Mouse (Mus musculus): ENCODE measurements around the gene Tsen54. TPM values are rescaled to one million over a fixed set of nuclear protein-coding genes. Genes with fewer than 3 reads are reported as not detected.

Tsen54 gene
- polyA plus RNA-seq (2012; rRNA removed) = 24.2 and 36.4 TPM in 2 replicates

DNA sequence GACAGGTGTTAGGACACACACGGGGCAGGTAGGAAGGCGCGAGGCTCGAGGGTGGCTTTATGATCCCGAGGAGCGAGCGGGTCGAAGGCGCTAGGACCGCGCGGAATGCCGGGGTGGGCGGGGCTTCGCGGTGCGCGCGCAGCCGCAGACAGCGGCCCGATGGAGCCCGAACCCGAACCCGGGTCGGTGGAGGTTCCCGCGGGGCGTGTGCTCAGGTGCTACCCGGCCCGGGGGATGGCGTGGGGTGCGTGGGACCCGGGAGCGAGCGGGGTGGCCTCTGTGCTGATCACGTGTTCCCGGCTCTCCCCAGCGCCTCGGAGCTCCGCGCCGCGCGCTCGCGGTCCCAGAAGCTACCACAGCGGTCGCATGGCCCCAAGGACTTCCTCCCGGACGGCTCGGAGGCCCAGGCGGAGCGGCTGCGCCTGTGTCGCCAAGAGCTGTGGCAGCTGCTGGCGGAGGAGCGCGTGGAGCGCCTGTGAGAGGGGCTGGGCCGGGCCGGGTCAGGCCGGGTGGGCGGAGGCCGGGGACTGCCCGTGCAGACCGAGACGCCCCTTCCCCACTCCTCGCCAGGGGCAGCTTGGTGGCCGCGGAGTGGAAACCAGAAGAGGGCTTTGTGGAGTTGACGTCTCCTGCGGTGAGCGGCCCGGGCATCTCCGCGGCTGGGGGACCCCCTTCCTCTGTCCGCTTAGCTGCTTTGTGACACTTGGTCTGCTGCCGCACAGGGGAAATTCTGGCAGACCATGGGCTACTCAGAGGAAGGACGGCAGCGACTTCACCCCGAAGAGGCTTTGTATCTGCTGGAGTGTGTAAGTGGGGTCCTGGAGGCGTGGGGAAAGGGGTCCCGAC lies at the start of gene Tsen54:
TSS of gene Tsen54 (plus strand) at position 120 of the 846 bp plus-strand sequence.
- TF ChIP-seq POLR2A (IDR thresholded peaks at IDR 0.05; ENCODE audit: borderline replicate concordance, extremely low read depth, insufficient read depth, insufficient read length, poor library complexity, severe bottlenecking) = peak; percentile 86
- TF ChIP-seq CTCF (IDR thresholded peaks at IDR 0.05; ENCODE audit: borderline replicate concordance, extremely low read depth, insufficient read depth, insufficient read length) = no peak
- DNase-seq (ENCODE audit: low read depth) = peak; percentile 86

DNA sequence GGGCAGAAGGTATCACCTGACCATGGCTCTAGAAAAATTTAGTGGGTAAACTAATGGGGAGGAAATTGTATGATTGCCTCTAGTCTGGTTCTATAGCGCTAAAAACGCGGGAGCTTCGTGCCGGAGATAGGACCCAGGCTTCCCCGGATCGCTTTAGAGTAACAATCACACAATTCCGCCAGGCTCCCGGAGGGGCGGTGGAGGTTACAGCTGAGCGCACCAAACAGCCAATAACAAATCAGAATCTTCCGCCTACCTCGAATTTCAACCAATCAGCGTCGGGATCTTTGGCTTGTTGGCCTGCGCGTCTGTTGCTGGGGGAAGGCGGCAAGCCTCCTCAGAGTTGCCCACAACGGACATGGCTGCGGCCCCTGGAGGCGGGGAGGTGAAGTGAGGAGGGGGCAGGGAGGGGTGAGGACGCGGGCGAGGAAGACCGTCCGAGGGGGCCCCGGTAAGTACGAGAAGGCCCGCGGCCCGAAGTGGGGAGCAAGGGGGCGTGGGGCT lies 49.4 kb upstream of the Tsen54 start, which contains the start of gene Tmem94:
TSS of gene Tmem94 (plus strand) at position 331 of the 504 bp plus-strand sequence.
- peak; percentile 22; the same call in 1 of the 2 replicates for TF ChIP-seq CTCF (IDR thresholded peaks at IDR 0.05; ENCODE audit: borderline replicate concordance, extremely low read depth, insufficient read depth, insufficient read length)
- TF ChIP-seq POLR2A (IDR thresholded peaks at IDR 0.05; ENCODE audit: borderline replicate concordance, extremely low read depth, insufficient read depth, insufficient read length, poor library complexity, severe bottlenecking) = peak; percentile 82; the same call in 1 of the 2 replicates

DNA sequence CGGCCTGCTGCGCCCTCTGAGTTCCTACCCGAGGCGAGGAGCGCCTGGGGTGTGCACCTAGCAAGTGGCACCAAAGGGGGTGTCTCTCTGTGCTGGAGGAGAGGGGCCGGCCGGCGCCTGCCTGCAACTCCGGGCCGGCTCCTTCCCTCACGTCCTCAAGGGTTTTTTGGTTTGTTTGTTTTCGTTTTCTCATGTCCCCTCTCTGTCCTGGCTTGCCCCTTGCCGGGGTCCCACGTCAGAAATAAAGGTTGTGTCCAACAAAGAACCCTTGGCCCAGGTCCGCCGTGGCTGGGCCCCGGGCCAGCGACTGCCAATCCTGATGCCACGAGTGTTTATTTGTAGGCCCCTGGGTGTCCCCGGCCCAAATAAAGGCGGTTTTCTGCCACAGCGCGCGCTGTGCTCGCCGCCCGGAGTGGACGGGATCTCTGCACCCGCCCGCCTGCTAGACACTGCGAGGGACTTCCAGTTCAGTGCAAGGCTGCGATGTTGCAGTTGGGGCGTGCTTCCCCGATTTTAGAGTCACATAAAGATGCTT lies 48.9 kb upstream of the Tsen54 start:
- TF ChIP-seq POLR2A (IDR thresholded peaks at IDR 0.05; ENCODE audit: borderline replicate concordance, extremely low read depth, insufficient read depth, insufficient read length, poor library complexity, severe bottlenecking) (no peak), CTCF (IDR thresholded peaks at IDR 0.05; ENCODE audit: borderline replicate concordance, extremely low read depth, insufficient read depth, insufficient read length) (no peak)
- peak; percentile 77 for DNase-seq (ENCODE audit: low read depth)

More for the DNA sequence above, 49.4 kb upstream of the Tsen54 start, which contains the start of gene Tmem94:
- DNase-seq (ENCODE audit: low read depth) = peak; percentile 99

DNA sequence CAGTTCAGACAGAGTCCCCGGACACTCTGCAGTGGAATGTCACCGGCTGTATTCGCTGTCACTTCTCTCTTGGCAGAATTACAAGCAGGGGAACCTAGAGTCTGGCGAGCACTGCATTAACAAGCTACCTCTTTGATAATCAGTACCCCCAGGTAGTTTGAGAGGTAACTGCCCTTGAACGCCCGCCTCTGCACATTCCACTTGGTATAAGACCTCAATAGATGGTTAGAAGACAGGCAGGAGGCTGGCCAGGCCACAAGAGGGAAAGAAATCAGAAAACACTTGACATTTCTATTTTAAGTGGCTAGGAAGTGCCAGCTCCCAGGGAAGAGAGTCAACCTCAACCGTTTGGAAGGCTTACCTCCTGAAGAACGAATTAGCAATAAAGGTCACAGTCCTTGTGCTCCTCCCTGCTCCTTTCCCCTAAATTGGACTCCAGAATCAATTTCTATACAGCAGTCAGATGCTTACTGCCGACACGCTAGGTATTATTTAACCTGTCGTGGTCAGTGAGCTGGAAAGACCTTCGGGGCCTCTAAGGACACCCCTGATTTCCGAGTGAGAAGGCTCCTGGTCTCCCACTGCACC lies 48.1 kb upstream of the Tsen54 start:
- no peak for TF ChIP-seq CTCF (IDR thresholded peaks at IDR 0.05; ENCODE audit: borderline replicate concordance, extremely low read depth, insufficient read depth, insufficient read length)
- TF ChIP-seq POLR2A (IDR thresholded peaks at IDR 0.05; ENCODE audit: borderline replicate concordance, extremely low read depth, insufficient read depth, insufficient read length, poor library complexity, severe bottlenecking) = no peak
- DNase-seq (ENCODE audit: low read depth) = peak; percentile 47

DNA sequence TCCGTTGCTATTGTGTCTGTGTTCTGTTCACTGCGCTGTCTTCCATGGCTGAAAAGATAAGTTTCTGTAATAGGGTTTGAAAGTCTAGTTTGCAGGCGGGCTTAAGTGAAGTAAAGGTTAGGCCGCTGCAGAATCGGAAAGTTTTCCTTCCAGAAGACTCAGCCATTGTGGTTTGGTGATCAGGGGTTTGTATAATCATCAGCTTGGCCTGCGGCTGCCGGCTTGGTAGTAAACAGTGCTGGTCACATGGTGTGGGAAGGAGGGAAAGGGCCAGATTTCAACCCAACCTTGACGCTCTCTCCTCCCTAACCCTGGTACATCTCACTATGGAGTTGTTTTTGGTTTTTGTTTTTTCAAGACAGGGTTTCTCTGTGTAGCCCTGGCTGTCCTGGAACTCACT lies 47.5 kb upstream of the Tsen54 start:
- no peak for DNase-seq (ENCODE audit: low read depth)
- TF ChIP-seq POLR2A (IDR thresholded peaks at IDR 0.05; ENCODE audit: borderline replicate concordance, extremely low read depth, insufficient read depth, insufficient read length, poor library complexity, severe bottlenecking) (no peak), CTCF (IDR thresholded peaks at IDR 0.05; ENCODE audit: borderline replicate concordance, extremely low read depth, insufficient read depth, insufficient read length) (no peak)

DNA sequence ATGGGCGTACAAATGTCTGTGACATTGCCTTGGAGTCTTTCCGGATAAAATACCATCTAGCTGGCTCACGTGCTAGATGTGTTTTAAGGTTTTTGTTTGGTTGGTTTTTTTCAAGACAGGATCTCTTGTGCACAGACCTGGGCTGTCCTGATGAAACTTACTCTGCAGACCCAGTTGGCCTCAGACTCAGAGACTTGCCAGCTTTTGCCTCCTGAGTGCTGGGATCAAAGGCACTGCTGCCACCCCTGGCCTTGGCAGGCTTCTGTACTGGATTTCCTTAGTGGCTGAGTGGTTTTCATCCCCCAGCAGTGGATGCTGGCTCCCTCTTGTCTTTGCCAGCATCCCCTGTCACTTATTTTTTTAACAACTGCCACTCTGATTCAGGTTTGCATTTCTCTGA lies 45.6 kb upstream of the Tsen54 start:
- no peak for TF ChIP-seq POLR2A (IDR thresholded peaks at IDR 0.05; ENCODE audit: borderline replicate concordance, extremely low read depth, insufficient read depth, insufficient read length, poor library complexity, severe bottlenecking)
- TF ChIP-seq CTCF (IDR thresholded peaks at IDR 0.05; ENCODE audit: borderline replicate concordance, extremely low read depth, insufficient read depth, insufficient read length) = no peak
- DNase-seq (ENCODE audit: low read depth) = peak; percentile 31

DNA sequence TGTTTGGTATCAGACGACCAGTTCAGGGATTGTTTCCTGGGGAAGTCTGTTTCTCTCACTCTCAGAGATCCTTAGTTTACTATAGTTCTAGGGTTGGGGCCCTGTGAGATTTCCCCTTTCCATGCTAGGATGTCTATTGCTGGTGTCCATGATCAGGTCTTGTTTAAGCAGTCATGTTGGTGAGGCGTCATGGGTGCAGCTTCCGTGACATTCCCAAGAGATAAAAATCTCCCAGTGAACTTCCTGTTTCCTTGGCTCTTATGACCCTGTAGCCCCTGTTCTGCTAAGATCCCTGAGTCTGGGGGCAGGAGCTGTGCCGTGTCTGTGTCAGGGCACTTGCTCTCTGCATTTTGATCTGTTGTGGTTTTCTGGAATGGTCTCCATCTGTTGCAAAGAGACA lies 39.9 kb upstream of the Tsen54 start:
- TF ChIP-seq POLR2A (IDR thresholded peaks at IDR 0.05; ENCODE audit: borderline replicate concordance, extremely low read depth, insufficient read depth, insufficient read length, poor library complexity, severe bottlenecking) (no peak), CTCF (IDR thresholded peaks at IDR 0.05; ENCODE audit: borderline replicate concordance, extremely low read depth, insufficient read depth, insufficient read length) (no peak)
- no peak for DNase-seq (ENCODE audit: low read depth)

DNA sequence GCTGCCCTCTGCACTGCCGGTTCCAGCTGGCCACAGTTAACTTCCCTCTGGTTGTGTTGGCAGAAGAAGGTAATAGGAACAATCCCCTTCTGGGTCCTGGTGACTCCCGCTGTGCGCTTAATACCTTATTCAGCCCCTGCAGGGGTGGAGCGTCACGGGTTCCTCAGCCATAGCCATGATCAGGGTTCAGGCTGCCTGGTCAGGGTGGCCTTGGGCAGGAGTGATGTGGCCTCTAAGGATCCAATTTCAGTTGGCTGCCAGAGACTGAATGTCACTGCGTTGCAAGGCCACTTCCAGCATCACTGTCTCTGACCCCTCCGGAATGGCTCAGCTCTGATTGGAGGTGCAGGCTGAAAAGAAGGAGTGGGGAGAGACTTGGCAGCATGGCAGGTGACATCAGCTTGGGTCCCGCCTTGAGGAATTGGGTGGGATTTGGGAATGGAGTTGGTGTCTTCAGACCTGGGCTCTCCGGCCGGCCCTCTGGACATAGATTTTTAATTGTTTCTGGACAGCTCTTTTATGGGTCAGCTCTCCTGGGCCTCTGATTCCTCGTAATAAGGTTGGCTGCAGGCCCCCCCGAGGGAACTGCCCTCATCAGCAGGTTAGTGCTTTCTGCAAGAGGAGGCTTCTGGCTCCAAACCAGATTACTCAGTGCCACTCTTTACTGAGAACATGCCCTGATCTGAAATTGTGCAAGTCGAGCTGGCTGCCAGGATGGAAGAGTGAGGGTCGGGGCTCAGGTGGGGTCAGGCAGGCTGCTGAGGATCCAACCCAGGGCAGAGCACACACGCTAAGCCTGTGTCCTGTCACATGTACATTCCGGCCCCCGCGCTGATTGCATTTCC lies 38.5 kb upstream of the Tsen54 start:
- no peak for TF ChIP-seq CTCF (IDR thresholded peaks at IDR 0.05; ENCODE audit: borderline replicate concordance, extremely low read depth, insufficient read depth, insufficient read length)
- TF ChIP-seq POLR2A (IDR thresholded peaks at IDR 0.05; ENCODE audit: borderline replicate concordance, extremely low read depth, insufficient read depth, insufficient read length, poor library complexity, severe bottlenecking) = no peak
- peak; percentile 40 for DNase-seq (ENCODE audit: low read depth)

DNA sequence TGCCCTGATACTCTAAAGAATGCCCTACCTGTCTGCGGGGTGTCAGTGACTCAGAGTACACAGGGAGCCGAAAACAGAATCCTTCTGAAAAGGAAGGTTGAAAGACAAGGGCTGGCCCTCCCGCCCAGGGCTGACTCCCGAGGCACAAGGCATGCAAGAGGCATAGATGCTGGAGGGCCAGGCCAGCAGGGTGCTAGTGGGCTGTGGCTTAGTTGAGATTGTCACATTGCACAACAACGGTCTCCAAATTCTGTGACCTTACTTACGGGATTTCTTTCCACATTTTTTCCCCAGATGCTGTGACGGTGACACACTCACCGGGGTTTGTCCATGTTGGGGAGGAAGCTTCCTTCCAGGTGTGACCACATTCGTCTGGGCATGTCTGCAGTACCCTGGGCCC lies 37.6 kb upstream of the Tsen54 start:
- TF ChIP-seq CTCF (IDR thresholded peaks at IDR 0.05; ENCODE audit: borderline replicate concordance, extremely low read depth, insufficient read depth, insufficient read length) = no peak
- TF ChIP-seq POLR2A (IDR thresholded peaks at IDR 0.05; ENCODE audit: borderline replicate concordance, extremely low read depth, insufficient read depth, insufficient read length, poor library complexity, severe bottlenecking) = no peak
- DNase-seq (ENCODE audit: low read depth) = no peak

DNA sequence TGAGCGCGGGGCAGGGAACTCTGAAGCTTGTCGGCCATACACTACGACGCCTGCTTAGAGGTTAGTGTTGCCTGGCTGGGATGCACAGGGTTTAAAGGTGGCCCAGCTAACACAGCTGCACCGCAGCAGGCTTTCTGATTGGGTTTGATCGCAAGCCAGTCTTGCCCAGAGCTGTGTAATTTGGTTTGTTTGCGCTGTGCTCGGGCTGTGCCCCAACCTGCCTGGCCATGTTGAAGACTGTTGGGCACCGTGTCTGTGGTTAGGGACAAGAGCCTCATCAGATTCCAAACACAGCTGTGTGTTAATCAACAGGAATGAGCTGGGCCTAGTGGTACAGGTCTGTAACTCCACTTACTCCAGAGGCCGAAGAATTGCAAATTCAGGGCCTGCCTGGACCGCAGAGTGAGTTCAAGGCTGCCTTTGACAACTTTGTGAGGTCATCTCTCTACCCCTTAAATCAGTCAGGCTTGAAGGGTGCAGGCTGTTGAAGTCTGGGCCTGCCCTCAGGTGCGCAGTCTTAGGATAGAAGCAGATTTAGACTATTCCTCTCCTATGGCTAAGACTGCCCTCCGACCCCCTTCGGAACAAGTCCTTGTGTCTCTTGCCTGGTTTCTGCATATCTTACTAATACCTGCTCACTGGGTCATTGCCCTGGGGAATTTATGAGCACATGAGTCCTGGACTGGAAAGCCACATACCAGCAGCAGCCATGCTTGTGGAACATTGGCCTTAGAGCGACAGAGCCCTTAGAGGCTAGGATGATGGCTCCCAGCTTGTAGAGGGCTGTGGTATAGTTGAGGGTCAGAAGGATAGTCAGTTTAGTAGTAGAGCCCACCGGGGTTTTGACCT lies 36.8 kb upstream of the Tsen54 start:
- TF ChIP-seq POLR2A (IDR thresholded peaks at IDR 0.05; ENCODE audit: borderline replicate concordance, extremely low read depth, insufficient read depth, insufficient read length, poor library complexity, severe bottlenecking) (no peak), CTCF (IDR thresholded peaks at IDR 0.05; ENCODE audit: borderline replicate concordance, extremely low read depth, insufficient read depth, insufficient read length) (no peak)
- peak; percentile 19 for DNase-seq (ENCODE audit: low read depth)
